Mouse (Mus musculus): ENCODE data around the gene Ipcef1. TPM values are rescaled to one million over a fixed set of nuclear protein-coding genes. Genes with fewer than 3 reads are reported as not detected.

Ipcef1 gene
- polyA plus RNA-seq, 1 experiment from 2014 or later: 0.30 TPM

- Histone ChIP-seq H3K27me3 (ENCODE audit: control insufficient read depth, insufficient read depth, low read length) (no peaks in the 10 kb centered on the region), H3K4me2 (replicated peaks; ENCODE audit: low read depth) (no peak overlapping the region), H3K36me3 (ENCODE audit: control insufficient read depth, insufficient read depth, low read length) (no peaks in the 10 kb centered on the region), H3K9me3 (ENCODE audit: control insufficient read depth, low read length) (no peaks in the 10 kb centered on the region), H3K9ac (ENCODE audit: low read length) (no peak overlapping the region), H3K4me3 (ENCODE audit: low read depth, low read length) (no peak overlapping the region), H3K4me1 (replicated peaks; ENCODE audit: control insufficient read depth, insufficient read depth) (no peaks in the 10 kb centered on the region), H3K27ac (replicated peaks) (no peak overlapping the region)
- DNase-seq (ENCODE audit: low spot score) (no peak), ATAC-seq (ENCODE audit: low FRiP score, low TSS enrichment) (no peak)
- 76% methylated on average over 3 of the region's 3 CpGs for WGBS
- no peak for TF ChIP-seq EP300 (optimal IDR thresholded peaks at IDR 0.05)
- TF ChIP-seq CTCF (IDR thresholded peaks at IDR 0.05; ENCODE audit: low read depth): no peak
These were observed 52.9 kb downstream of the Ipcef1 start for GRCm38 (mm10) chr10:6999355-6999754.

- WGBS: 88% methylated on average over 4 of the region's 4 CpGs
- no peak overlapping the region for H3K4me3 ChIP-seq (ENCODE audit: low read depth, low read length)
- no peak overlapping the region for H3K4me2 ChIP-seq (replicated peaks; ENCODE audit: low read depth)
- ATAC-seq (ENCODE audit: low FRiP score, low TSS enrichment) (no peak), DNase-seq (ENCODE audit: low spot score) (no peak)
- no peak overlapping the region for H3K9ac ChIP-seq (ENCODE audit: low read length)
- no peaks in the 10 kb centered on the region for H3K9me3 ChIP-seq (ENCODE audit: control insufficient read depth, low read length)
- no peaks in the 10 kb centered on the region for H3K4me1 ChIP-seq (replicated peaks; ENCODE audit: control insufficient read depth, insufficient read depth)
- H3K36me3 ChIP-seq (ENCODE audit: control insufficient read depth, insufficient read depth, low read length): no peaks in the 10 kb centered on the region
- no peak overlapping the region for H3K27ac ChIP-seq (replicated peaks)
- TF ChIP-seq CTCF (IDR thresholded peaks at IDR 0.05; ENCODE audit: low read depth): no peak
- TF ChIP-seq EP300 (optimal IDR thresholded peaks at IDR 0.05): no peak
- H3K27me3 ChIP-seq (ENCODE audit: control insufficient read depth, insufficient read depth, low read length): no peaks in the 10 kb centered on the region
These were observed 53.6 kb downstream of the Ipcef1 start for GRCm38 (mm10) chr10:6998576-6999250.

- H3K9me3 ChIP-seq (ENCODE audit: control insufficient read depth, low read length): no peaks in the 10 kb centered on the region
- no peaks in the 10 kb centered on the region for H3K27me3 ChIP-seq (ENCODE audit: control insufficient read depth, insufficient read depth, low read length)
- H3K4me1 ChIP-seq (replicated peaks; ENCODE audit: control insufficient read depth, insufficient read depth): no peaks in the 10 kb centered on the region
- H3K27ac ChIP-seq (replicated peaks): no peak overlapping the region
- DNase-seq (ENCODE audit: low spot score) (no peak), ATAC-seq (ENCODE audit: low FRiP score, low TSS enrichment) (no peak)
- no peak overlapping the region for H3K9ac ChIP-seq (ENCODE audit: low read length)
- H3K4me3 ChIP-seq (ENCODE audit: low read depth, low read length): no peak overlapping the region
- no peaks in the 10 kb centered on the region for H3K36me3 ChIP-seq (ENCODE audit: control insufficient read depth, insufficient read depth, low read length)
- WGBS: 68% methylated on average over 3 of the region's 3 CpGs
- TF ChIP-seq CTCF (IDR thresholded peaks at IDR 0.05; ENCODE audit: low read depth) (no peak), EP300 (optimal IDR thresholded peaks at IDR 0.05) (no peak)
- H3K4me2 ChIP-seq (replicated peaks; ENCODE audit: low read depth): no peak overlapping the region
These were observed 55.4 kb downstream of the Ipcef1 start for GRCm38 (mm10) chr10:6996895-6997294.

GRCm38 (mm10) chr10:6988555-6988954 is 63.7 kb downstream of the Ipcef1 start:
- no peak overlapping the region for H3K27ac ChIP-seq (replicated peaks)
- H3K4me3 ChIP-seq (ENCODE audit: low read depth, low read length): no peak overlapping the region
- H3K4me2 ChIP-seq (replicated peaks; ENCODE audit: low read depth): no peak overlapping the region
- H3K9me3 ChIP-seq (ENCODE audit: control insufficient read depth, low read length): no peaks in the 10 kb centered on the region
- DNase-seq (ENCODE audit: low spot score): no peak
- H3K36me3 ChIP-seq (ENCODE audit: control insufficient read depth, insufficient read depth, low read length): no peaks in the 10 kb centered on the region
- H3K4me1 ChIP-seq (replicated peaks; ENCODE audit: control insufficient read depth, insufficient read depth): no peaks in the 10 kb centered on the region
- no peaks in the 10 kb centered on the region for H3K27me3 ChIP-seq (ENCODE audit: control insufficient read depth, insufficient read depth, low read length)
- TF ChIP-seq CTCF (IDR thresholded peaks at IDR 0.05; ENCODE audit: low read depth): no peak
- TF ChIP-seq EP300 (optimal IDR thresholded peaks at IDR 0.05): no peak
- 78% methylated on average over 1 of the region's 1 CpGs for WGBS
- no peak overlapping the region for H3K9ac ChIP-seq (ENCODE audit: low read length)
- ATAC-seq (ENCODE audit: low FRiP score, low TSS enrichment): no peak

GRCm38 (mm10) chr10:6987399-6988098 is 64.7 kb downstream of the Ipcef1 start:
- Histone ChIP-seq H3K9me3 (ENCODE audit: control insufficient read depth, low read length) (no peaks in the 10 kb centered on the region), H3K27ac (replicated peaks) (no peak overlapping the region), H3K27me3 (ENCODE audit: control insufficient read depth, insufficient read depth, low read length) (no peaks in the 10 kb centered on the region), H3K36me3 (ENCODE audit: control insufficient read depth, insufficient read depth, low read length) (no peaks in the 10 kb centered on the region), H3K4me1 (replicated peaks; ENCODE audit: control insufficient read depth, insufficient read depth) (no peaks in the 10 kb centered on the region), H3K4me3 (ENCODE audit: low read depth, low read length) (no peak overlapping the region), H3K9ac (ENCODE audit: low read length) (no peak overlapping the region), H3K4me2 (replicated peaks; ENCODE audit: low read depth) (no peak overlapping the region)
- WGBS: 59% methylated on average over 4 of the region's 4 CpGs
- ATAC-seq (ENCODE audit: low FRiP score, low TSS enrichment): no peak
- DNase-seq (ENCODE audit: low spot score): no peak
- TF ChIP-seq EP300 (optimal IDR thresholded peaks at IDR 0.05): no peak
- no peak for TF ChIP-seq CTCF (IDR thresholded peaks at IDR 0.05; ENCODE audit: low read depth)

GRCm38 (mm10) chr10:6986246-6986645 is 66.0 kb downstream of the Ipcef1 start:
- Histone ChIP-seq H3K27me3 (ENCODE audit: control insufficient read depth, insufficient read depth, low read length) (no peaks in the 10 kb centered on the region), H3K9ac (ENCODE audit: low read length) (no peak overlapping the region), H3K4me1 (replicated peaks; ENCODE audit: control insufficient read depth, insufficient read depth) (no peaks in the 10 kb centered on the region), H3K27ac (replicated peaks) (no peak overlapping the region), H3K4me3 (ENCODE audit: low read depth, low read length) (no peak overlapping the region), H3K9me3 (ENCODE audit: control insufficient read depth, low read length) (no peaks in the 10 kb centered on the region), H3K36me3 (ENCODE audit: control insufficient read depth, insufficient read depth, low read length) (no peaks in the 10 kb centered on the region), H3K4me2 (replicated peaks; ENCODE audit: low read depth) (no peak overlapping the region)
- ATAC-seq (ENCODE audit: low FRiP score, low TSS enrichment) (no peak), DNase-seq (ENCODE audit: low spot score) (no peak)
- TF ChIP-seq EP300 (optimal IDR thresholded peaks at IDR 0.05) (no peak), CTCF (IDR thresholded peaks at IDR 0.05; ENCODE audit: low read depth) (no peak)
- WGBS: 81% methylated on average over 4 of the region's 4 CpGs
